Mouse (Mus musculus) CH12.LX (cell line): ENCODE measurements at regions not wholly inside any gene's neighbourhood (a gene's known extent, or its start where the extent isn't known, plus 50 kb on each side); places are given as distances from the start of the nearest gene placed in this dataset.
A peak's percentile ranks its signal among the peaks of the same experiment; 100 is the strongest.

ENCODE experiments used
- DNase-seq: peaks from one replicate; pipeline ENCODE4 v3.0.0-alpha.2; 2013; ENCODE audit errors: extremely low read depth
- H3K27ac ChIP-seq: 2 replicates; pipeline ENCODE4 v1.5.1; 2012; ENCODE audit warnings: low read depth, mild to moderate bottlenecking, control low read depth, moderate library complexity; ENCODE audit not compliant: insufficient read depth
- H3K27me3 ChIP-seq: replicated peaks from 2 replicates; pipeline ENCODE3; 2012; ENCODE audit warnings: inconsistent platforms
- H3K36me3 ChIP-seq, 2 experiments: replicated peaks in 1 of 2; 2 replicates each; pipeline versions ENCODE3 to v1.6.1; 2012; ENCODE audit warnings: inconsistent platforms in 1 of 2, low read length in 1 of 2, mild to moderate bottlenecking in 1 of 2, mixed read lengths in 1 of 2, moderate library complexity in 1 of 2; ENCODE audit not compliant: control insufficient read depth in 1 of 2, insufficient read depth in 1 of 2
- H3K4me1 ChIP-seq, 2 experiments: 2 replicates each; pipeline ENCODE4 v1.6.1; 2012; ENCODE audit warnings: inconsistent platforms in 1 of 2, moderate library complexity in 1 of 2; ENCODE audit not compliant: insufficient read depth in 2 of 2, control insufficient read depth in 1 of 2
- H3K4me2 ChIP-seq: 2 replicates; pipeline ENCODE4 v1.6.1; 2012; ENCODE audit warnings: low read depth, mild to moderate bottlenecking, control low read depth; ENCODE audit not compliant: poor library complexity, insufficient read depth, severe bottlenecking
- H3K4me3 ChIP-seq, 3 experiments: fragments of 150-350 bp in 1 of 3; sonication (generic) in 1 of 3; replicated peaks in 1 of 3; 2 replicates each; pipeline versions ENCODE3 to v1.5.1; 2011 to 2012; ENCODE audit warnings: low read depth in 2 of 3, low read length in 2 of 3, mild to moderate bottlenecking in 2 of 3, moderate library complexity in 2 of 3, control low read depth in 1 of 3, improper control_type of control experiment in 1 of 3, inconsistent platforms in 1 of 3, mixed read lengths in 1 of 3; ENCODE audit not compliant: poor library complexity in 1 of 3
- H3K79me2 ChIP-seq: replicated peaks from 2 replicates; pipeline ENCODE4 v1.6.1; 2012; ENCODE audit warnings: mild to moderate bottlenecking, moderate library complexity; ENCODE audit not compliant: control insufficient read depth, poor library complexity, insufficient read depth, severe bottlenecking; ENCODE audit errors: extremely low read depth
- H3K9ac ChIP-seq: 2 replicates; pipeline ENCODE4 v1.6.1; 2012; ENCODE audit warnings: low read depth, mild to moderate bottlenecking, control low read depth, moderate library complexity; ENCODE audit not compliant: insufficient read depth
- H3K9me3 ChIP-seq: replicated peaks from 2 replicates; pipeline ENCODE3; 2012; ENCODE audit warnings: low read length, inconsistent platforms, mixed read lengths
- CHD2 ChIP-seq: IDR thresholded peaks from 2 replicates; pipeline ENCODE4 v1.6.1; 2011; ENCODE audit warnings: low read length, improper control_type of control experiment
- CTCF ChIP-seq, 2 experiments: IDR thresholded peaks in 1 of 2; conservative IDR thresholded peaks in 1 of 2; 2 replicates each; pipeline ENCODE4 v1.5.1; 2011 to 2012; ENCODE audit warnings: low read depth in 2 of 2, low read length in 2 of 2, improper control_type of control experiment in 1 of 2, inconsistent platforms in 1 of 2, mild to moderate bottlenecking in 1 of 2, moderate library complexity in 1 of 2
- E2F4 ChIP-seq: IDR thresholded peaks from 2 replicates; pipeline ENCODE4 v1.6.1; 2011; ENCODE audit warnings: low read depth, low read length, improper control_type of control experiment; ENCODE audit not compliant: insufficient replicate concordance
- HCFC1 ChIP-seq: IDR thresholded peaks from 2 replicates; pipeline ENCODE4 v1.6.1; 2012; ENCODE audit warnings: low read depth, mild to moderate bottlenecking, inconsistent platforms, low read length, improper control_type of control experiment
- KAT2A ChIP-seq: IDR thresholded peaks from 2 replicates; pipeline ENCODE4 v1.6.1; 2012; ENCODE audit warnings: low read length, improper control_type of control experiment, inconsistent platforms; ENCODE audit not compliant: insufficient replicate concordance
- MAX ChIP-seq: IDR thresholded peaks from 2 replicates; pipeline ENCODE4 v1.6.1; 2011; ENCODE audit warnings: low read length, improper control_type of control experiment
- PAX5 ChIP-seq: IDR thresholded peaks from 2 replicates; pipeline ENCODE4 v1.6.1; 2012; ENCODE audit warnings: low read length, inconsistent platforms, mixed read lengths
- POLR2A ChIP-seq: IDR thresholded peaks from 2 replicates; pipeline ENCODE4 v1.6.1; 2011; ENCODE audit warnings: low read depth, mild to moderate bottlenecking, improper control_type of control experiment, low read length
- RAD21 ChIP-seq: IDR thresholded peaks from 2 replicates; pipeline ENCODE4 v1.6.1; 2011; ENCODE audit warnings: low read depth, mild to moderate bottlenecking, low read length, improper control_type of control experiment, moderate library complexity
- SMC3 ChIP-seq: IDR thresholded peaks from 2 replicates; pipeline ENCODE4 v1.6.1; 2011; ENCODE audit warnings: low read depth, low read length, improper control_type of control experiment
- TBP ChIP-seq: conservative IDR thresholded peaks from 2 replicates; pipeline ENCODE4 v1.6.1; 2011; ENCODE audit warnings: low read depth, low read length, improper control_type of control experiment
- UBTF ChIP-seq: IDR thresholded peaks from 2 replicates; pipeline ENCODE4 v1.6.1; 2012; ENCODE audit warnings: low read depth, mild to moderate bottlenecking, inconsistent platforms, low read length, improper control_type of control experiment, moderate library complexity
- ZKSCAN1 ChIP-seq: IDR thresholded peaks from 2 replicates; pipeline ENCODE4 v1.6.1; 2012; ENCODE audit warnings: low read depth, inconsistent platforms, low read length, improper control_type of control experiment, borderline replicate concordance
- dilution Hi-C: fragments of 300-500 bp; cut with MboI; formaldehyde crosslinking; loops from 2 replicates; pipeline ENCODE4 v1.14.3; 2020; ENCODE audit warnings: low sequenced_read_pairs; ENCODE audit not compliant: extremely low pct_unique_long_range_greater_than_20kb, extremely low pct_ligation_motif_present
- in situ Hi-C: fragments of 300-500 bp; cut with MboI; formaldehyde crosslinking; loops from 3 replicates; pipeline ENCODE4 v1.14.3; 2019; ENCODE audit warnings: low sequenced_read_pairs, low pct_ligation_motif_present, low pct_unique_long_range_greater_than_20kb, mixed read lengths

- DNase-seq: no peak
- Histone ChIP-seq H3K27ac (no peak overlapping the region), H3K79me2 (no peaks in the 10 kb centered on the region), H3K36me3 (no peaks in the 10 kb centered on the region), H3K4me1 (no peaks in the 10 kb centered on the region), H3K4me3 (no peak overlapping the region), H3K27me3 (no peaks in the 10 kb centered on the region), H3K4me2 (no peak overlapping the region), H3K9ac (no peak overlapping the region)
- dilution Hi-C loops: no loop called here
- no peak for TF ChIP-seq MAX
- TF ChIP-seq, all 38 proteins: peak for 0
- in situ Hi-C loops: no loop called here
- H3K9me3 ChIP-seq: no peaks in the 10 kb centered on the region
Observed at GRCm38 (mm10) chr1:35782668-35783067, 285.5 kb upstream of the Hs6st1 start.

DNA sequence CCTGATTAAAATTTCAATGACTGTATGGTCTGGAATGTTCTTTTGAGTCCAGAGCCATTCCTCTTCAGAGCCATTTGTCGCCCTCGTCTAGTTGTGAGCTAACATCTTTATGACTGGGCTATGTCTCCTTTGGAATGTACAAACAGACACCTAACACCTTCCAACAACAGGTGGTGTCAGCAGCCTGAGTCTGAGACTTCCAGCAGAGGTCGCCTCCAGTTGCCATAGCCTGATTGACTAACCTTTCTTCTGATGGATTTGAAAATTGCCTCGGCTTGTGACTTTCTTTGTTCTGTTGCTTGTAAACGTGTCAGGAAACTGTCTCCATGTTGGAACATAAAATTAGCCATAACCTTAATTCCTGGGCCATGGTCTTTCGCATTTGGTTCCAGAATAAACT lies 284.8 kb upstream of the Hs6st1 start:
- Histone ChIP-seq H3K9me3 (no peaks in the 10 kb centered on the region), H3K27me3 (no peaks in the 10 kb centered on the region), H3K79me2 (no peaks in the 10 kb centered on the region), H3K9ac (no peak overlapping the region), H3K27ac (no peak overlapping the region), H3K4me3 (no peak overlapping the region), H3K36me3 (no peaks in the 10 kb centered on the region), H3K4me2 (no peak overlapping the region), H3K4me1 (no peaks in the 10 kb centered on the region)
- DNase-seq: no peak
- in situ Hi-C loops: no loop called here
- TF ChIP-seq CTCF (conservative IDR thresholded peaks at IDR 0.05 in 1 of 2, IDR thresholded peaks at IDR 0.05 in 1 of 2; ENCODE audit: low read depth in 2 of 2, low read length in 2 of 2) (peak in 1 of 2 experiments; percentile 63; a peak in 2 of 4 replicates), RAD21 (peak; percentile 56), UBTF (no peak), SMC3 (peak; percentile 68)
- dilution Hi-C loops: no loop called here

DNA sequence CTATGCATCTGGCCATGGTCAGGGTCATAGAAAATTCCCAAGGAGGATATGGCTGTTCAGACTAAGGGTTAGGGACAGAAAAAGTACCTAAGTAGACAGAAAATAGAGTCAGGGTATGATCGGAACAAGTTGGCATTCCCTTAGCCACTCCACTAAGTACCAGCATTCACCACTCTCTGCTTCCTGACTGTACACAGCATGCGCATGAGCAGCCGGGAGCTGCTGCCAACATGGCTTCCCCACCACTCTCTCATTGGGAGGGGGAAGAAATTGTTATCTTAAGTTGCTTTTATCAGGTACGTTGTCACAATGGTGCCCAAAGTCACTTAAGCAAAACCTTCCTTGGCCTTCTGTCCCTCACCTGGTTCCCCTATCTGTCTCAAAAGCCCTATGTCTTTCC lies 282.0 kb upstream of the Hs6st1 start:
- Histone ChIP-seq H3K79me2 (no peaks in the 10 kb centered on the region), H3K9ac (no peak overlapping the region), H3K27ac (no peak overlapping the region), H3K27me3 (no peaks in the 10 kb centered on the region), H3K36me3 (no peaks in the 10 kb centered on the region), H3K4me3 (no peak overlapping the region), H3K4me1 (no peaks in the 10 kb centered on the region), H3K9me3 (no peaks in the 10 kb centered on the region), H3K4me2 (no peak overlapping the region)
- TF ChIP-seq POLR2A: no peak
- TF ChIP-seq CHD2: no peak
- TF ChIP-seq RAD21: no peak
- no peak for TF ChIP-seq KAT2A
- no peak for TF ChIP-seq HCFC1
- no peak for TF ChIP-seq TBP
- no peak for TF ChIP-seq E2F4
- TF ChIP-seq PAX5: no peak
- no peak for TF ChIP-seq CTCF (conservative IDR thresholded peaks at IDR 0.05 in 1 of 2, IDR thresholded peaks at IDR 0.05 in 1 of 2; ENCODE audit: low read depth in 2 of 2, low read length in 2 of 2)
- no peak for TF ChIP-seq ZKSCAN1
- no peak for DNase-seq
- in situ Hi-C loops: no loop called here
- dilution Hi-C loops: no loop called here
